Mouse (Mus musculus) monocyte, adult 5-6 weeks (primary cell): Measurements from ENCODE around the gene Tesc. TPM values are rescaled to one million over a fixed set of nuclear protein-coding genes. Genes with fewer than 3 reads are reported as not detected.

Source experiments
- ATAC-seq: fragments of 153-309, 156-312 bp; replicated peaks from 2 replicates; pipeline ENCODE4 v1.8.0; 2017; ENCODE audit warnings: mild to moderate bottlenecking; ENCODE audit not compliant: low TSS enrichment, insufficient number of reproducible peaks, severe bottlenecking, poor library complexity, low FRiP score
- total RNA-seq: library from RNA; stranded (forward); fragments of 200-1000, 200-491, 200-594 nt; gene quantifications from 3 replicates; pipeline ENCODE4 v1.2.3, GENCODE M21; 2017

Tesc gene
- total RNA-seq, 1 experiment from 2014 or later: 6.9 TPM

GRCm38 (mm10) chr5:118036888-118037797 is 9.6 kb downstream of the Tesc start:
- no peak for ATAC-seq

- no peak for ATAC-seq
Measured at GRCm38 (mm10) chr5:118037798-118038484, 10.4 kb downstream of the Tesc start.

GRCm38 (mm10) chr5:118039241-118039668 is 11.7 kb downstream of the Tesc start:
- ATAC-seq: no peak

- ATAC-seq: no peak
Measured at GRCm38 (mm10) chr5:118042599-118042998, 15.1 kb downstream of the Tesc start.

GRCm38 (mm10) chr5:118043761-118044160 is 16.2 kb downstream of the Tesc start:
- no peak for ATAC-seq

- ATAC-seq: no peak
Measured at GRCm38 (mm10) chr5:118044907-118045306, 17.4 kb downstream of the Tesc start.

GRCm38 (mm10) chr5:118045385-118045784 is 17.8 kb downstream of the Tesc start:
- no peak for ATAC-seq

GRCm38 (mm10) chr5:118047091-118047757 is 19.7 kb downstream of the Tesc start:
- no peak for ATAC-seq

- no peak for ATAC-seq
Measured at GRCm38 (mm10) chr5:118048412-118048811, 20.9 kb downstream of the Tesc start.

- no peak for ATAC-seq
Measured at GRCm38 (mm10) chr5:118048928-118049327, 21.4 kb downstream of the Tesc start.

GRCm38 (mm10) chr5:118050743-118051142 is 23.2 kb downstream of the Tesc start:
- ATAC-seq: no peak

- ATAC-seq: no peak
Measured at GRCm38 (mm10) chr5:118051981-118052662, 24.6 kb downstream of the Tesc start.

GRCm38 (mm10) chr5:118053205-118053604 is 25.7 kb downstream of the Tesc start:
- no peak for ATAC-seq

GRCm38 (mm10) chr5:118057508-118058111 is 30.1 kb downstream of the Tesc start:
- no peak for ATAC-seq

- no peak for ATAC-seq
Measured at GRCm38 (mm10) chr5:118058858-118059257, 31.3 kb downstream of the Tesc start.

GRCm38 (mm10) chr5:118059646-118060045 is 32.1 kb downstream of the Tesc start:
- no peak for ATAC-seq

GRCm38 (mm10) chr5:118061391-118061790 is 33.8 kb downstream of the Tesc start:
- ATAC-seq: no peak

GRCm38 (mm10) chr5:118063181-118063621 is 35.7 kb downstream of the Tesc start:
- no peak for ATAC-seq
